In genomic region chr4:139093196-139093530, GRCm38 (mm10) we compare ENCODE assay signal across 7 mouse cellular contexts. TPM values are rescaled to one million over a fixed set of nuclear protein-coding genes. Genes with fewer than 3 reads are reported as not detected.
A peak's percentile ranks its signal among the peaks of the same experiment; 100 is the strongest.
DNase-seq lines count a peak whose midpoint lies in the region; ATAC-seq lines count a peak whose summit lies in the region.

No protein-coding gene starts in this region.

- no peak for DNase-seq in liver, embryonic 13.5 days
- DNase-seq in thymus, adult 18-20 months, result no peak
- no peak for DNase-seq in ovary, postnatal 36 days (ENCODE audit: low spot score)
- DNase-seq in layer of hippocampus, postnatal 10 days (ENCODE audit: low spot score in 2 of 2), result no peak

- H3K4me1 ChIP-seq in megakaryocyte, embryonic 14.5 days, result peaks cover 26% of the 10 kb centered on the region
- peaks cover 19% of the 10 kb centered on the region for H3K4me1 ChIP-seq in forebrain, embryonic 16.5 days (replicated peaks; ENCODE audit: control insufficient read depth, insufficient read depth, low read length)
- H3K4me1 ChIP-seq in liver, embryonic 13.5 days (replicated peaks), result peaks cover 15% of the 10 kb centered on the region

- no peaks in the 10 kb centered on the region for H3K36me3 ChIP-seq in megakaryocyte, embryonic 14.5 days (replicated peaks; ENCODE audit: low read length)
- no peaks in the 10 kb centered on the region for H3K36me3 ChIP-seq in forebrain, embryonic 16.5 days (ENCODE audit: control insufficient read depth, insufficient read depth)
- no peaks in the 10 kb centered on the region for H3K36me3 ChIP-seq in liver, embryonic 13.5 days

- ATAC-seq in megakaryocyte, adult 5-6 weeks (ENCODE audit: poor library complexity, severe bottlenecking), result no peak
- no peak for ATAC-seq in forebrain, embryonic 16.5 days
- no peak for ATAC-seq in liver, embryonic 13.5 days (ENCODE audit: low read depth)

- peak overlapping the region; percentile 62 for H3K9ac ChIP-seq in forebrain, embryonic 16.5 days (replicated peaks; ENCODE audit: low read depth, low read length)
- H3K9ac ChIP-seq in liver, embryonic 13.5 days, result no peak overlapping the region

- peaks cover 14% of the 10 kb centered on the region for H3K9me3 ChIP-seq in megakaryocyte, embryonic 14.5 days
- peaks cover 3% of the 10 kb centered on the region; the same call in 1 of the 2 replicates for H3K9me3 ChIP-seq in forebrain, embryonic 16.5 days (ENCODE audit: control insufficient read depth, low read length)
- no peaks in the 10 kb centered on the region for H3K9me3 ChIP-seq in liver, embryonic 13.5 days (replicated peaks)

- 26% methylated on average over 13 of the region's 13 CpGs for WGBS in forebrain, embryonic 16.5 days
- 36% methylated on average over 12 of the region's 13 CpGs for WGBS in liver, embryonic 13.5 days (ENCODE audit: insufficient replicate concordance)

- H3K4me3 ChIP-seq in megakaryocyte, embryonic 14.5 days (replicated peaks), result peak overlapping the region; percentile 86
- H3K4me3 ChIP-seq in forebrain, embryonic 16.5 days (replicated peaks; ENCODE audit: low read length), result peak overlapping the region; percentile 57
- H3K4me3 ChIP-seq in liver, embryonic 13.5 days (replicated peaks), result peak overlapping the region; percentile 54

- no peak overlapping the region for H3K27ac ChIP-seq in forebrain, embryonic 16.5 days (ENCODE audit: low read length)
- no peak overlapping the region for H3K27ac ChIP-seq in liver, embryonic 13.5 days

- peaks cover 84% of the 10 kb centered on the region for H3K27me3 ChIP-seq in megakaryocyte, embryonic 14.5 days (replicated peaks)
- H3K27me3 ChIP-seq in forebrain, embryonic 16.5 days (replicated peaks; ENCODE audit: control insufficient read depth, insufficient read depth, low read length), result peaks cover 28% of the 10 kb centered on the region
- H3K27me3 ChIP-seq in liver, embryonic 13.5 days, result peaks cover 82% of the 10 kb centered on the region

- peak overlapping the region; percentile 86 for H3K4me2 ChIP-seq in forebrain, embryonic 16.5 days (ENCODE audit: low read length)
- H3K4me2 ChIP-seq in liver, embryonic 13.5 days, result peak overlapping the region; percentile 67

RNA-seq across cellular contexts. Expression of gene Nbl1, which starts 0.4 kb away (rescaled TPM):
- polyA plus RNA-seq in megakaryocyte, embryonic 14.5 days (2012; ENCODE audit: insufficient read depth, low replicate concordance), result 0.47 TPM in 1 of 2 replicates, not detected in the other
- not detected in 2 replicates for total RNA-seq in megakaryocyte, adult 5-6 weeks (2015)
- total RNA-seq in megakaryocyte, adult 5-6 weeks (2017), result 0.15 TPM in 1 of 2 replicates, not detected in the other
- polyA plus RNA-seq in forebrain, embryonic 16.5 days (2015; fragmentation: Nextera tagmentation; extraction: Ambion mirVana), result 27.0 and 30.3 TPM in 2 replicates
- 1.6 and 2.0 TPM in 2 replicates for polyA plus RNA-seq in liver, embryonic 13.5 days (2015; fragmentation: Nextera tagmentation; extraction: Ambion mirVana)
- 10 to 100 TPM; 64.4 to 83.9 TPM for total RNA-seq in layer of hippocampus, postnatal 10 days (2021)

RNA-seq across cellular contexts. Expression of gene Htr6, which starts 17.8 kb away (rescaled TPM):
- 3.9 TPM in 1 of 2 replicates, not detected in the other for polyA plus RNA-seq in megakaryocyte, embryonic 14.5 days (2012; ENCODE audit: insufficient read depth, low replicate concordance)
- not detected in 2 replicates for total RNA-seq in megakaryocyte, adult 5-6 weeks (2015)
- total RNA-seq in megakaryocyte, adult 5-6 weeks (2017), result not detected in 2 replicates
- 0.34 and 0.60 TPM in 2 replicates for polyA plus RNA-seq in forebrain, embryonic 16.5 days (2015; fragmentation: Nextera tagmentation; extraction: Ambion mirVana)
- not detected in 2 replicates for polyA plus RNA-seq in liver, embryonic 13.5 days (2015; fragmentation: Nextera tagmentation; extraction: Ambion mirVana)
- 1 to 10 TPM; 5.4 to 6.5 TPM for total RNA-seq in layer of hippocampus, postnatal 10 days (2021)

RNA-seq across cellular contexts. Expression of gene Minos1, which starts 37.8 kb away (rescaled TPM):
- 1.3 and 27.4 TPM in 2 replicates for polyA plus RNA-seq in megakaryocyte, embryonic 14.5 days (2012; ENCODE audit: insufficient read depth, low replicate concordance)
- total RNA-seq in megakaryocyte, adult 5-6 weeks (2015), result 318 and 395 TPM in 2 replicates
- total RNA-seq in megakaryocyte, adult 5-6 weeks (2017), result 120 and 123 TPM in 2 replicates
- 355 and 370 TPM in 2 replicates for polyA plus RNA-seq in forebrain, embryonic 16.5 days (2015; fragmentation: Nextera tagmentation; extraction: Ambion mirVana)
- 403 and 435 TPM in 2 replicates for polyA plus RNA-seq in liver, embryonic 13.5 days (2015; fragmentation: Nextera tagmentation; extraction: Ambion mirVana)
- 100 to 1,000 TPM; 206 to 208 TPM for total RNA-seq in layer of hippocampus, postnatal 10 days (2021)

Comparison
In these comparisons a context has a peak if more than half of its experiments do, and no peak if none do; other contexts are left out.
1. RNA of gene Minos1, which starts 37.8 kb away (polyA plus RNA-seq): 403 to 435 TPM in liver, embryonic 13.5 days and 355 to 370 TPM in forebrain, embryonic 16.5 days; 1.3 to 27.4 TPM in megakaryocyte, embryonic 14.5 days; every median in the first group is over 10 times any median in the second.
2. Peak in every context shown above with its lines, with median percentiles within 50 percentile points of each other: H3K4me3 ChIP-seq.